In the genomic region with DNA sequence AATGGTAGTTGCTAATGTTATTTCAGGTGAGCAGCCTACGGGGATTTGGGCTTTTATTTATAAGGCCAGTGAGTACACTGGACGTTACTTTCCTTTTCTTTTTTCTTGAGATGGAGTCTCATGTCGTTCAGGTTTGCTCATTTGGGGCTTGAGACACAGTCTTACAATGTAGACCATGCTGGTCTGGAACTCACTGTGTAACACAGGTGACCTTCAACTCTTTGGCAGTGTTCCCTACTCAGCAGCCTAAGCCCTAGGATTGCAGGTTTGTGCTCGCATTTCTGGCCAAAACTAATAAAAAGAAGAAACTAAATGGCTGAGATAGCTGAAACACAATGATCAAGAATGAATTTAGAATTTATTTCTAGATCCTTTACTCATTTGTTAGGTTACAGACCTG, we compare ENCODE assay signal across 9 mouse cellular contexts. TPM values are rescaled to one million over a fixed set of nuclear protein-coding genes. Genes with fewer than 3 reads are reported as not detected.
DNase-seq lines count a peak whose midpoint lies in the region; ATAC-seq and TF ChIP-seq lines count a peak whose summit lies in the region.
"Had no signal": no experiment of that assay in that cellular context is flagged by ENCODE, and none has a peak within 500 bp of the region (broad histone marks: within the 10 kb centered on the region; RNA-seq: fewer than 3 reads in every experiment).

No protein-coding gene starts in this region.

- no peak overlapping the region for H3K4me3 ChIP-seq in layer of hippocampus, adult 2 months
- H3K4me3 ChIP-seq in embryonic fibroblast, embryonic 13.5 days (ENCODE audit: insufficient read depth, low read length): no peak overlapping the region
- no peak overlapping the region for H3K4me3 ChIP-seq in intestine, embryonic 16.5 days (ENCODE audit: low read length)
- H3K4me3 ChIP-seq in liver, postnatal 0 days (ENCODE audit: low read depth, low read length): peak overlapping the region; percentile 24
- H3K4me3 ChIP-seq: limb, embryonic 12.5 days; neural tube, embryonic 12.5 days had no signal

- peak overlapping the region; percentile 28; the same call in 1 of the 2 replicates for H3K27ac ChIP-seq in layer of hippocampus, adult 2 months
- H3K27ac ChIP-seq in embryonic fibroblast, embryonic 13.5 days (ENCODE audit: insufficient read depth, low read length): peak overlapping the region; percentile 67
- H3K27ac ChIP-seq in intestine, embryonic 16.5 days (ENCODE audit: low read length): peak overlapping the region; percentile 39
- peak overlapping the region; percentile 92 for H3K27ac ChIP-seq in liver, postnatal 0 days (ENCODE audit: low read depth)
- H3K27ac ChIP-seq: limb, embryonic 12.5 days; neural tube, embryonic 12.5 days had no signal

- H3K27me3 ChIP-seq in intestine, embryonic 16.5 days (replicated peaks; ENCODE audit: control insufficient read depth, insufficient read depth, low read length): no peaks in the 10 kb centered on the region
- no peaks in the 10 kb centered on the region for H3K27me3 ChIP-seq in liver, postnatal 0 days (ENCODE audit: insufficient read depth, low read length)
- H3K27me3 ChIP-seq: limb, embryonic 12.5 days; neural tube, embryonic 12.5 days had no signal

- intact Hi-C loops in left cerebral cortex, postnatal 36 days (cut with DNase I): no loop called here

- TF ChIP-seq POLR2A in embryonic fibroblast, embryonic 13.5 days (IDR thresholded peaks at IDR 0.05; ENCODE audit: low read depth, low read length): no peak

- H3K4me1 ChIP-seq in embryonic fibroblast, embryonic 13.5 days (ENCODE audit: control insufficient read depth, insufficient read depth, low read length): peaks cover 17% of the 10 kb centered on the region
- H3K4me1 ChIP-seq in intestine, embryonic 16.5 days (ENCODE audit: control insufficient read depth, insufficient read depth, low read length): peaks cover 29% of the 10 kb centered on the region
- peaks cover 55% of the 10 kb centered on the region for H3K4me1 ChIP-seq in liver, postnatal 0 days (ENCODE audit: insufficient read depth)

- H3K9me3 ChIP-seq in intestine, embryonic 16.5 days (ENCODE audit: control insufficient read depth, low read length): no peaks in the 10 kb centered on the region
- H3K9me3 ChIP-seq in liver, postnatal 0 days (ENCODE audit: low read length): no peaks in the 10 kb centered on the region
- H3K9me3 ChIP-seq: limb, embryonic 12.5 days; neural tube, embryonic 12.5 days had no signal

- TF ChIP-seq EP300 in liver, postnatal 0 days (IDR thresholded peaks at IDR 0.05; ENCODE audit: low read depth): no peak

- H3K9ac ChIP-seq in intestine, embryonic 16.5 days (ENCODE audit: low read depth, low read length): no peak overlapping the region
- peak overlapping the region; percentile 52 for H3K9ac ChIP-seq in liver, postnatal 0 days (replicated peaks)
- H3K9ac ChIP-seq: limb, embryonic 12.5 days; neural tube, embryonic 12.5 days had no signal

- 38% methylated on average over 4 of the region's 4 CpGs for WGBS in intestine, embryonic 16.5 days
- 31% methylated on average over 4 of the region's 4 CpGs for WGBS in liver, postnatal 0 days (ENCODE audit: insufficient replicate concordance)

- H3K4me2 ChIP-seq in intestine, embryonic 16.5 days (ENCODE audit: low read depth, low read length): no peak overlapping the region
- H3K4me2 ChIP-seq in liver, postnatal 0 days (ENCODE audit: low read depth, low read length): peak overlapping the region; percentile 63
- H3K4me2 ChIP-seq: limb, embryonic 12.5 days; neural tube, embryonic 12.5 days had no signal

- TF ChIP-seq CTCF in layer of hippocampus, adult 2 months (conservative IDR thresholded peaks at IDR 0.05): no peak
- no peak for TF ChIP-seq CTCF in embryonic fibroblast, embryonic 13.5 days (IDR thresholded peaks at IDR 0.05; ENCODE audit: borderline replicate concordance, insufficient read depth, low read length)
- TF ChIP-seq CTCF in liver, postnatal 0 days (IDR thresholded peaks at IDR 0.05; ENCODE audit: low read depth): no peak

- no peak for DNase-seq in layer of hippocampus, adult 2 months (ENCODE audit: low spot score in 2 of 2)
- DNase-seq in layer of hippocampus, postnatal 25 days (ENCODE audit: extremely low spot score in 1 of 2, low spot score in 1 of 2): no peak
- DNase-seq in liver, postnatal 0 days: no peak
- DNase-seq in left cerebral cortex, postnatal 36 days (ENCODE audit: low spot score in 2 of 2): no peak
- DNase-seq in urinary bladder, adult 18-20 months (ENCODE audit: low spot score in 2 of 2): no peak

- ATAC-seq in intestine, embryonic 16.5 days: peak; percentile 66
- ATAC-seq in liver, postnatal 0 days: peak; percentile 73

- H3K36me3 ChIP-seq in intestine, embryonic 16.5 days (ENCODE audit: control insufficient read depth, insufficient read depth, low read length): no peaks in the 10 kb centered on the region
- H3K36me3 ChIP-seq in liver, postnatal 0 days (replicated peaks; ENCODE audit: insufficient read depth, low read length): peaks cover 2% of the 10 kb centered on the region
- H3K36me3 ChIP-seq: limb, embryonic 12.5 days; neural tube, embryonic 12.5 days had no signal

RNA-seq across cellular contexts. Expression of gene Picalm, which starts 15.9 kb away (rescaled TPM):
- 100 to 1,000 TPM; 143 to 151 TPM for total RNA-seq in layer of hippocampus, adult 2 months (2021)
- total RNA-seq in layer of hippocampus, postnatal 25 days (2021): 100 to 1,000 TPM; 145 to 155 TPM
- 615 and 683 TPM in 2 replicates for polyA plus RNA-seq in embryonic fibroblast, embryonic 13.5 days (2011; ENCODE audit: insufficient read length, low read depth, missing spikeins)
- 25.5 and 27.0 TPM in 2 replicates for polyA plus RNA-seq in intestine, embryonic 16.5 days (2015; fragmentation: Nextera tagmentation; extraction: Ambion mirVana)
- 29.9 and 30.6 TPM in 2 replicates for polyA plus RNA-seq in liver, postnatal 0 days (2015; fragmentation: Nextera tagmentation; extraction: Ambion mirVana)
- 100 to 1,000 TPM; 132 to 152 TPM for total RNA-seq in left cerebral cortex, postnatal 36 days (2021)

Comparison
In these comparisons a context has a peak if more than half of its experiments do, and no peak if none do; other contexts are left out.
1. H3K27ac ChIP-seq: peak in every context shown above with its lines; median percentile 92 in liver, postnatal 0 days; 67 in embryonic fibroblast, embryonic 13.5 days; 39 in intestine, embryonic 16.5 days; 28 in layer of hippocampus, adult 2 months.